Mouse (Mus musculus) large intestine, adult 2 months (tissue): Measurements from ENCODE around the gene Cdh6. TPM values are rescaled to one million over a fixed set of nuclear protein-coding genes. Genes with fewer than 3 reads are reported as not detected.

Experiments used
- DNase-seq: peaks from one replicate; pipeline ENCODE4 v3.0.0-alpha.2; 2012; ENCODE audit warnings: low read depth, low spot score
- WGBS: fragments of 180-500 bp; shearing (Covaris S2); methylation state at CpG from one replicate; pipeline ENCODE4 v1.1.7; 2018; 5-methylcytosine and 5-hydroxymethylcytosine counted together
- polyA plus RNA-seq: library from polyadenylated mRNA; depleted of rRNA; stranded (reverse); fragments of >200 nt; gene quantifications from 2 replicates; pipeline ENCODE4 v1.2.3, GENCODE M21; 2012

Gene Cdh6
- polyA plus RNA-seq, 1 experiment = 0.11 TPM

GRCm38 (mm10) chr15:13165094-13165885, 8.2 kb downstream of the Cdh6 start:
- DNase-seq = no peak
- 89% methylated on average over 13 of the region's 13 CpGs for WGBS

GRCm38 (mm10) chr15:13155820-13156219, 17.7 kb downstream of the Cdh6 start:
- 93% methylated on average over 5 of the region's 5 CpGs for WGBS
- no peak for DNase-seq

DNA sequence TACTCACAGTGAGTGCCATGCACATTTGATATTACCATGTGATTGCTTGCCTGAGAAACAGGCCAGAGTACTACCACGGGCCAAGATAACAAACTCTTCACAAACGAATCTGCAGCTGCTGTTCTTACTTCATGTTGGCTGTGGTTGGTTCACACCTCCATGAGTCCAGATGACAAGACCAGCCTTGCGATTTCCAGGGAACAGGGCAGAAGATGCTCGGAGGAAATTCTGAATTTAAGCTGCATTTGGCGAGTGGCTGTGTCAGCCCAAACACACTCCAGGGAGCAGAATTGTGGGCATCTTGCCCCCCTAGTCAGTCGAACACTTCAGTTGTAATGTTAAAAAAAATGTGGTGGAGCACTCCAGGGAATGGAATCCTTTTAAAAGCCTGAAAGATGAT, 18.1 kb downstream of the Cdh6 start:
- DNase-seq = no peak
- WGBS = 74% methylated on average over 6 of the region's 6 CpGs

DNA sequence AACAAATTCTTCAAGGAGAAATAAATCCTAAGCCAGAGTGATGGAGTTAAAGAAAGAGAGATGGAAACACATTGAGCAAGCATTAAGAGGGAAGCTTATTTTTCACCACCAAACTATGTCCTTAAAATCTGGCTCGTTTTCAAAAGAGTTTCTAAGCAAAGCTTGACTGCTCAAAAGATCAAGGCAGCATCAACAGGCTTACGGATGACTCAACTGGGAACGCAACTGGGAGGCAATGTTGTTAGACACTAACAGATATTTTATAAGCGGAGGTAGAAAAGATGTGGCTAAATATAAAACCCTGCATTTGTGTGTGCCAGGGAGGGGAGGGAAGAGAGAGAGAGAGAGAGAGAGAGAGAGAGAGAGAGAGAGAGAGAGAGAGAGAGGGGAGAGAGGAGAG, 31.5 kb downstream of the Cdh6 start:
- WGBS = 64% methylated on average over 4 of the region's 4 CpGs
- DNase-seq = no peak

- DNase-seq = no peak
- WGBS = 83% methylated on average over 5 of the region's 5 CpGs
Measured at GRCm38 (mm10) chr15:13139662-13140061, 33.8 kb downstream of the Cdh6 start.

GRCm38 (mm10) chr15:13137166-13137565, 36.3 kb downstream of the Cdh6 start:
- no peak for DNase-seq
- 79% methylated on average over 6 of the region's 6 CpGs for WGBS

DNA sequence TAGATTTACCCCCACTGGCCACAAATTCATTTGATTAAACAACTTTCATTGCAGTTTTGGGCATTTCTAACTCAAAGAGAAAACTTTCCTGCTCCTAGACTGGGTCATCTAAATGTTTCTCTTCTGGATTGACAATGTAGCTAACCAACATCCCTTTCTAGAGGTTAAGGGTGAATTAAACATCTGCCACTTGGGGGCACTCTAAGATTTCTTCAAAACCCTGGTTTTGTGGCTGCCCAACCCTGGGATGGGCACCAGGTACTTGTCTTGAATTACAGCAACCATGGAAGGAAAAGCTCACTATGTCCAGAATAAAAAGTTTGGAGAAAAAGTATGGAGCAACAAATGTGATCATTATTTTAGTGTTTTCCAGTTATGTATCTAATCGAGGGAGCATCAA, 39.4 kb downstream of the Cdh6 start:
- no peak for DNase-seq
- 63% methylated on average over 1 of the region's 1 CpGs for WGBS

- WGBS = 89% methylated on average over 8 of the region's 8 CpGs
- DNase-seq = no peak
Measured at GRCm38 (mm10) chr15:13133370-13133769, 40.1 kb downstream of the Cdh6 start.

DNA sequence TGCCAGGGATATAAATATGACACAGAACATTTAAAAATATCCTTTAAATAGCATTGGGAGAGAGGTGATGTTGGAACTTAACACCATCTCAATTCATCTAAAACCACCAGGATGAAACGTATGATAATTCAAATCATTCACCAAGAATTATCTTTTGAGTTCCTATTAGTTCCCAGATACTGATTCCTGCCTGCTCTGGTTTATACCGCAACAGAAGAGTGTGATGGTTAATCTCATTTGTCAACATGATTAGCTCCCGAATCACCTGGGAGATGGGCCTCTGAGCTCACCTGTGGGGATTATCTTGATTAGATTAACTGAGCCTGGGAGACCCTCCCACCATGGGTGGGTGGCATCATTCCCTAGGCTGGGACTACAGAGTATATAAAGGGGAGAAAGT, 41.0 kb downstream of the Cdh6 start:
- WGBS = 81% methylated on average over 3 of the region's 3 CpGs
- DNase-seq = no peak

DNA sequence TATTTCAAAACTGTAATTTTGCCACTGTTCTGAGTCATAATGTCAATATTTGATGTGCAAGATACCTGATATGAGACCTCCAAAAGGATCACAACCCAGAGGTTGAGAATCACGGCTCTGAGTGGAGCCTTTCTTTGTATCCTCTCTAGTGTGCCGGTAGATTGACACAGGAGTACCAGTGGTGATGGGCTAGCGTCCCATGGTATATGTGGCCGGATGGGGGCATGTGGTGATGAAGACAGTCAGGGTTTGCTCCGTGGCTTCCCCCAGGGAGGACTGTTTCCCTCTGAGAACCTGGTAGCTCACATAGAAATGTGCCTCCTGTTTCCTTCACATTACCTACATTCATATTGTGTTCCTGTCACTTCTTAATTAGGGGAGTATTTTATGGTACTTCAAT, 43.2 kb downstream of the Cdh6 start:
- 78% methylated on average over 5 of the region's 5 CpGs for whole genome bisulfite sequencing
- DNase-seq = no peak

DNA sequence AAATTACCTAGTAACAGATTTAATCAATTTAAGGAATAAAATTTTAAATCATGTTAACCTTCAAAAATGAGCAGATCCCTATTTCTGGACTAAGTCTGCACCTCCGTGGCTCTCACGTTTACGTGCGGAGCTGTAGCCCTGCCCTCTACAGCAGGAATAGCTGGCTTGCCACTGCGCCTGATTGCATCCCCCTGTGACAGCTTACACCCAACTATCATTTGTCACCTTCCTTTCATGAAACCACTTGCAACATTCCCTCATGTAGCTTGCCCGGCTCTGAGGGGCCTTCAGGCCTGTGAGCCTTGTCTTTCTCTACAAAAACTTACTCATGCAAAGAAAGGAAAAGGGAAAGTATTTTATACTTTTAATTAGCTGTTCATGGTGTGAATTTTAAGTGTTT, 73.1 kb downstream of the Cdh6 start:
- WGBS = 83% methylated on average over 6 of the region's 6 CpGs

DNA sequence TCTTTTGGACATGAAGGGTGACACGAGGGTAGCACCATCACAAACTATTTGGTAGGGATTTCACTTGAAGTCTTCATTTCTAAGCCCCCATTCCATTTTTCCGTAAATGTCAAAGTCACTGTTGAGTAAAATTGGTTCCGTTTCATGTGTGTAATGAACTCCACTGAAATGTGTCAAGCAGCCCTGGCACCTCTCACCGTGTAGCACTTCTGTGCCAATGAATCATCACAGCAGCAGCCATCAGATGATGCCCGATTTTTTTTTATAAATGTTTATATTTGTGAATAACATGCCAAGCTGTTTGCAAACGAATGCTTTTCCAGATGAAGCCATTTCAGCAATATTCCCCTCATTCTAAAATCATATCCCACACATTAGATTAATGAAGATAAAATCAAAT, 75.6 kb downstream of the Cdh6 start:
- DNase-seq = no peak
- 70% methylated on average over 6 of the region's 6 CpGs for WGBS

More for the DNA sequence above, 73.1 kb downstream of the Cdh6 start:
- DNase-seq = no peak

- DNase-seq = no peak
- 64% methylated on average over 9 of the region's 9 CpGs for WGBS
Measured at GRCm38 (mm10) chr15:13095406-13095805, 78.1 kb downstream of the Cdh6 start.

DNA sequence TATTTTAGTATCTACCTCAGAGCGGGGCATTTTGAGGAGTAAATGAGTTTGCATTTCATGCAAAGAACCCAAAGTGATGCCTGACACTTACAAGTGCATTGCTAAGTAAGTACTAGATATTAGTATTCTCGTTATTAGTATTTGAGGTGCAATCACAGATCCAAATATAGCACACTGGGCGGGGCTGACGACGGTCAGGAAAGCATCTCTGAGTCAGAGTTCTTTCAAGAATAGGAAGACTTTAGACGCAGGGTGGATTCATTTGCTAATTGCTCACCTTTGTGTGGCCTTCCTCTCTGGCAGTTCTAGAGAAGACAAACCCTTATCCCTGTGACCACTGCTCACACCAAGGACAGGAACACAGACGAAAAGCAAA, 78.6 kb downstream of the Cdh6 start:
- 64% methylated on average over 7 of the region's 7 CpGs for WGBS
- no peak for DNase-seq

DNA sequence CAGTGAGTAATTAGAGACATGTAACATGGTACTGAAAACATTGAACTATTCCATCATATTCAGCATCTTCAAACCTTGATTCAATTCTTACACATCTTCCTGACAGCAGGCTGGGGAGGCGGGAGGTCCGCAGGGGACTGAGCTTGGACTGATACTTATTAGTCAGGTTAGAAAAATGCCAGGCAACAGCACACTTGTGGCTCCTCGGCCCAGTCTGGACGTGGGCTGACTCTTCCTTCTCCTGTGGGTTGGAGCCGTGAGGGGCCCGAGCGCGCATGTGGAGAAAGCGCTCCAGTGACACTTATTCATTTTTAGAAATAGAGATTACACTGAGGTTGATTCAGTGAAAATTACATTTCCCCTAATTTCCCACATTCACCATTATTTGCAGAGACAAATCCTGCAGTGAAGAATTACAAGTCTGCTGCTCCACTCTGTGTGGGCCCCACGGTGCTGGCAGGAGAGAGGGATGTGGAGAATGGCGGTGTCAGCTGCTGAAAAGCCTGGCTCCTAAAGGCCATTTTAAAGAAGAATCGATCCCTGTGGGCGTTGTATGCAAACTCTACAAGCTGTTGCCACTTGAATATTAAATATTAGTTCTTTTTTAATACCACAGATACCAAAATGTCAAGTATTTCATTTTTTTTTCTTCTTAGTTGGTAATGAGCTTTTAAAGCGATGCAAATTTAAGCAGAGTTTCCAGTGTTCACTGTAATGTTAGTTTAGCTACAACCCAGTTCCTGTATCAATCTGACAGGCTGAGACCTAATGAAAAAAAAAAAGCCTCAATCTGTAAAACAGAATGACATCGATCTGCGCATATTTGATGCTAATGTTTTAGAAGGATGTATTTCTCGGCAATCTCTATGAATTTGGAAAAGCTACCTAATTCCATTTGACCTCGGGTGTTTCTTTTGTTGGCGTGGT, 79.3 kb downstream of the Cdh6 start:
- no peak for DNase-seq
- WGBS = 89% methylated on average over 19 of the region's 19 CpGs

DNA sequence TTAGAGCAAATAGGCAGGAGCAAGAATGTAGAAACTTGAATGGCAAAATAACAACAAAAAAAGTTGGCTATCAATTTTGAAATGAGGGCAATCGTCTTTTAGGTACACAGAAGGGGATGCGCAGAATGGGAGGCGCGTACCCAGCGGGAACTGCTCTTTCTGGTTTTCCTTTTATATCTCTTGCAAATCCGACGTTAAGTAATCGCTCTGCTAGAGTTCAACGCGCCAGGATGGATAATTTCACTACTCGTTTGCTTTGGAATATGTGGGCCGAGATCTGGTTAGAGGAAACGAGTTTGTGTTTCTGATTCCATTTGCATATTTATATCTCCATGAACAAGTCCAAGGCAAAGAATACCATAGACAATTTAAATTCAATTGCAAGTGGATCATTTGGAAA, 81.4 kb downstream of the Cdh6 start:
- 87% methylated on average over 13 of the region's 13 CpGs for WGBS
- no peak for DNase-seq

- DNase-seq = no peak
- 58% methylated on average over 7 of the region's 7 CpGs for WGBS
Measured at GRCm38 (mm10) chr15:13088504-13089058, 84.9 kb downstream of the Cdh6 start.

DNA sequence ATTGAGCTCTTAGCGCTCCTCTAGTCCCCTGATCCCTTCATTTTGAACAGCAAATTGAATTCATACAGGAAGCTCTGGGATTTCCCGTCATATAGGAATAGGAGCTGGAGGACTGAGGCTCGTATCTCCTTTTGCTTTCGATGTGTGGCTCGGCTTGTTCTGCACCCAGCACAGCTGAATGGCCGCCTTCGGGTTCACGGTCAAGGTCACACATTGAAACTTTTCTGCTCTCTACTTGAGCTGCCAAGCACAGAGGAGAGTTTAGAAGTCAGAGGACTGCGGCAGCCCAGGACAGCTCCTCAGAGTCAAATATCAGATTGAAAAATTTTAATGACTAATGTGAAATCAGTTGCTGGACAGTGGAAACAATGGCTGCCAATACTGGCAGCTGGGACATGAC, 88.7 kb downstream of the Cdh6 start:
- WGBS = 80% methylated on average over 9 of the region's 9 CpGs
- no peak for DNase-seq

DNA sequence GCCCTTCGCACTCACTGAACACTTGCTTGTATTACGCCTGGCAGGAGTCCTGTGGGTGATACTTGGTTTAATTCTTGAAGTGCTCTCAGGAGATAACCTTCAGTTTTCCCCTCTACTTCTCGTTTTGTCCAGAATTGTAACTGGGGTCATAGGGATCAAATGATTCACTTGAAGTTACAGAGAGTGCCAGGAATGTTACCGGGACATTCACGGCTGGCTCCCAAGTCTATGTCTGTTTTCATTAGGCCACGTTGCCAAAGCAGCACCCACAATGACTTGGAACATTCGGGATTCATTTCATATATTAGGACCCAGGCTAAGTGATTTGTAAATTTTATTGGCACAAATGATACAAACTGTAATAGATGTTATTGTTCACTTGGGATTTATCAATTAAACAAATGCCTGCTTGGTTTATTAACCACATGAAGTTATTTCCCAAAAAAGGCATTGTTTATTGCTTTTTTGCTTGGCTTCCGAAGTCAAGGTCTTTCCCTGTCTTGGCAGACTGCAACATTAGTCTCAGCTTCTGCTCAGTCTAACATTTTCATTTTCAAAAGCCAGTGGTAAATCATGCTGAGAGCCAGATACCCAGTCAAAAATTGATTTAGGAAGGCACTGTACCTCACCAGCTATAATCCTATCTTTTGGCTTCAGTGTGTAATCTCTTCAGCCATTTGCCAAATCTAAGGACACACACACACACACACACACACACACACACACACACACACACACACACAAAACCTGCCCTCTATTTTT, 96.4 kb downstream of the Cdh6 start:
- DNase-seq = no peak
- WGBS = 61% methylated on average over 8 of the region's 8 CpGs

DNA sequence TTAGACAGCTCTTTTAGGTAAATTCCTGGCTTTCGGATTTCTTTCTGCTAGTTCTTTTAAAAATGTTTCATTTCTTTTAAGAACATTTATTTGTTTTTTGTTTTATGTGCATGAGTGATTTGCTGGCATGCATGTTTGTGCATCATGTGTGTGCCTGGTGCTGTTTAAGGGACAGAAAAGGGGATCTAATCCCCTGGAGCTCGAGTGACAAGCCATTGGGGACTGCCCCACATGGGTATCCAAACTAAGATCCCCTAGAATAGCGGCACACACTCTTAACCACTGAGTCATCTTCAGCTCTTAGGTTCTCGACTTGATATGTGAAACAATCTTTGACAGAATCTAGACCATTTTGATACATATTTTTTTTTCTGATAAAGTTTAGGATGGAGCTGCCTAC, 99.4 kb downstream of the Cdh6 start:
- DNase-seq = no peak
- WGBS = 62% methylated on average over 4 of the region's 4 CpGs
